Mouse (Mus musculus) hindbrain, embryonic 11.5 days (tissue): ENCODE data around the gene BC024978. TPM values are rescaled to one million over a fixed set of nuclear protein-coding genes. Genes with fewer than 3 reads are reported as not detected.
A peak's percentile ranks its signal among the peaks of the same experiment; 100 is the strongest.

Experiments
- ATAC-seq: fragments of 200-750 bp; cut with Nextera tagmentation; 2 replicates; pipeline ENCODE4 v1.8.0; 2017; ENCODE audit warnings: mild to moderate bottlenecking, moderate TSS enrichment, moderate library complexity; ENCODE audit not compliant: low FRiP score
- DNase-seq: peaks from one replicate; pipeline ENCODE4 v3.0.0-alpha.2; 2015; ENCODE audit warnings: low spot score
- H3K27ac ChIP-seq: fragments of 300-500 bp; sonication (generic); 2 replicates; pipeline ENCODE4 v1.5.1; 2014; ENCODE audit warnings: mild to moderate bottlenecking, low read depth, low read length
- H3K27me3 ChIP-seq: fragments of 300-500 bp; sonication (generic); 2 replicates; pipeline ENCODE4 v1.6.1; 2014; ENCODE audit warnings: mild to moderate bottlenecking, low read length, moderate library complexity, mixed read lengths; ENCODE audit not compliant: control insufficient read depth, insufficient read depth
- H3K36me3 ChIP-seq: fragments of 300-500 bp; sonication (generic); 2 replicates; pipeline ENCODE4 v1.6.1; 2014; ENCODE audit warnings: mild to moderate bottlenecking, low read length, moderate library complexity, mixed read lengths; ENCODE audit not compliant: control insufficient read depth, insufficient read depth
- H3K4me1 ChIP-seq: fragments of 300-500 bp; sonication (generic); replicated peaks from 2 replicates; pipeline ENCODE4 v1.6.1; 2014; ENCODE audit warnings: low read length, mixed read lengths; ENCODE audit not compliant: control insufficient read depth, insufficient read depth
- H3K4me2 ChIP-seq: fragments of 300-500 bp; sonication (generic); replicated peaks from 2 replicates; pipeline ENCODE4 v1.6.1; 2014; ENCODE audit warnings: mild to moderate bottlenecking, low read depth, low read length
- H3K4me3 ChIP-seq: fragments of 300-500 bp; sonication (generic); 2 replicates; pipeline ENCODE4 v1.5.1; 2014; ENCODE audit warnings: low read depth, low read length
- H3K9ac ChIP-seq: fragments of 300-500 bp; sonication (generic); 2 replicates; pipeline ENCODE4 v1.6.1; 2014; ENCODE audit warnings: low read depth, low read length
- H3K9me3 ChIP-seq: fragments of 300-500 bp; sonication (generic); 2 replicates; pipeline ENCODE4 v1.6.1; 2016; ENCODE audit warnings: low read length; ENCODE audit not compliant: control insufficient read depth
- WGBS: fragments of 180-500 bp; shearing (Covaris S2); extraction: QIAGEN DNeasy Blood & Tissue Kit; methylation state at CpG from one replicate; pipeline ENCODE4 v1.1.7; 2014; 5-methylcytosine and 5-hydroxymethylcytosine counted together
- polyA plus RNA-seq: library from polyadenylated mRNA; unstranded; fragments of >200 nt; fragmentation: Nextera tagmentation; extraction: Ambion mirVana; gene quantifications from 2 replicates; pipeline ENCODE4 v1.2.1, GENCODE M21; 2014

BC024978 gene
- polyA plus RNA-seq, 1 experiment from 2014 or later: 4.1 TPM

DNA sequence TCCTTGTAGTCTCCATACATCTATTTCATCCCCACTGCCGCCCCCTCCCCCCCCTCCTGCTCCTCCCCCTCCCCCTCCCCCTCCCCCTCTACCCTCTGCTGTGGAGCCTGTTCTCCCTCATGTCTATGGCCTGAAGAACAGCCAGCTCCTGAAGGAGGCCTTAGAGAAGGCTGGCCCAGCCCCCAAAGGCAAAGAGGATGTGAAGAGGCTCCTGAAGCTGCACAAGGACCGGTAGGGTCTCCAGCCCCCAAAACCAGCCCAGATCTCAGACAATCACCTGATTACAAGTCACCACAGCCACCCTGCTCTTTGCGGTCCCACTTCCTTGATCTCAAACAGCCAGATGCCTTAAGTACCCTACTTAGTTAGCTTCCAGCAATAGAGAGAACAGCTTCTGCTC, 1.6 kb downstream of the BC024978 start:
- Histone ChIP-seq H3K27ac (no peak overlapping the region), H3K4me2 (no peak overlapping the region), H3K27me3 (no peaks in the 10 kb centered on the region), H3K4me3 (no peak overlapping the region), H3K9me3 (no peaks in the 10 kb centered on the region), H3K9ac (no peak overlapping the region), H3K4me1 (no peaks in the 10 kb centered on the region; the same call in 1 of the 2 replicates), H3K36me3 (peaks cover 9% of the 10 kb centered on the region; the same call in 1 of the 2 replicates)
- ATAC-seq: no peak
- 100% methylated on average over 3 of the region's 3 CpGs for WGBS
- no peak for DNase-seq

DNA sequence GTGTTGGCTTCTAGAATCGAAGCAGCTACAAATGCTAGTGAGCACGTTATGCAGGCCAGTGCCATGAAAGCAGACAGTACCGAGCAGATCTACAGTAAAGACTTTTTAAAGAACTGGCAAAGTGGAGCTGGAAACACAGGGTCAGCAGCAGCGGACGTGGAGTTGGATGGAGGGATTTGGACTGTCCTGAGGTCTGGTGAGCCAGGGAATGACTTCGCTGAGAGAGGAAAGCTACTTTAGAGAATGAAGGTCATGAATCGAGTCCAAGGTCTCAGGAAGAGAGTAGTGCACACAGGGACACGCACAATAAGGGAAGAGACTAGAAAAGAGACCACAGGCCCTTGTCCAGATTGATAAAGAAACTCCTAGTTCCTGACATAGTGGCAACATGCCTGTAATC, 2.1 kb downstream of the BC024978 start:
- Histone ChIP-seq H3K27me3 (no peaks in the 10 kb centered on the region), H3K27ac (no peak overlapping the region), H3K9me3 (no peaks in the 10 kb centered on the region), H3K9ac (no peak overlapping the region), H3K4me3 (no peak overlapping the region), H3K36me3 (peaks cover 5% of the 10 kb centered on the region; the same call in 1 of the 2 replicates), H3K4me2 (no peak overlapping the region), H3K4me1 (no peaks in the 10 kb centered on the region; the same call in 1 of the 2 replicates)
- DNase-seq (no peak), ATAC-seq (no peak)
- 92% methylated on average over 8 of the region's 8 CpGs for WGBS

DNA sequence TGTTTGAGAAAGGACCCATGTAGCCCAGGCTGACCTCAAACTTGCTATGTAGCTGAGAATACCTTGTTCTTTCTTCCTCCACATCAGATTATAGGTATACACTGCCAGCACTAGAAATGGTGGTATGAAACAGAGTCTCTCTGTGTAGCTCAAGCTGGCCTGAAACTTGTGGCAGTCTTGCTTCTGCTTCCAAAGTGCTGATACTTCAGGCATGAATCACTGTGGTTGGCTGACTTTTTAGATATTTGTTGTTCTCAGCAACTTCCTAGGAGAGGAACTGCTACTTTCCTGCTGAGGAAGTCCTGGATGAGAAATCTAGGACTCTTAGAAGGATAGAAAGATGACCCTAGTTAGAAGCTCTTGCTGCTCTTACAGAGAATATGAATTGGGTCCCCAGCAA, 2.8 kb downstream of the BC024978 start:
- ATAC-seq (no peak), DNase-seq (no peak)
- Histone ChIP-seq H3K27me3 (no peaks in the 10 kb centered on the region), H3K4me2 (no peak overlapping the region), H3K36me3 (peaks cover 5% of the 10 kb centered on the region; the same call in 1 of the 2 replicates), H3K9me3 (no peaks in the 10 kb centered on the region), H3K4me1 (no peaks in the 10 kb centered on the region; the same call in 1 of the 2 replicates), H3K27ac (no peak overlapping the region), H3K4me3 (no peak overlapping the region), H3K9ac (no peak overlapping the region)

DNA sequence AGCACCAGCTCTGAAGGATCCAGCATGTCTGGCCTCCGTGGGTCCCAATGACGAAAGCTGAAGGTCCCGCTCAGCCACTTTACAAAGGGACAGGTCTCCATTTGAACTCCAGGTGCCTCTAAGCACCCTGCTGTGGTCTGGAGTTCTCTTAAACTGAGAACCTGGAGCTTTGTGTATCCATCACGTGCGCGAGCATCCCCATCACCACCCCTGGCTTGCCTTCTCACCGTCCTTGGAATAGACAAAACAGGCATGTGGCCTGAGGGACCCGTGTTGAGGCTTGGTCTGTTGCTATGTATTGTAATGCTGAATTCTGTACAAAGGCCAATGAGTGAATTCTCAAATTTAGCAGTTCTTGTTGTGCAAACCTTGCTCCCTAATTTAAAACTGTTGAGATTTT, 3.2 kb downstream of the BC024978 start:
- Histone ChIP-seq H3K4me1 (no peaks in the 10 kb centered on the region), H3K4me2 (no peak overlapping the region), H3K4me3 (no peak overlapping the region), H3K36me3 (peaks cover 2% of the 10 kb centered on the region; the same call in 1 of the 2 replicates), H3K9ac (no peak overlapping the region), H3K27ac (no peak overlapping the region), H3K27me3 (no peaks in the 10 kb centered on the region), H3K9me3 (no peaks in the 10 kb centered on the region)
- 92% methylated on average over 8 of the region's 8 CpGs for WGBS
- DNase-seq: no peak
- no peak for ATAC-seq

DNA sequence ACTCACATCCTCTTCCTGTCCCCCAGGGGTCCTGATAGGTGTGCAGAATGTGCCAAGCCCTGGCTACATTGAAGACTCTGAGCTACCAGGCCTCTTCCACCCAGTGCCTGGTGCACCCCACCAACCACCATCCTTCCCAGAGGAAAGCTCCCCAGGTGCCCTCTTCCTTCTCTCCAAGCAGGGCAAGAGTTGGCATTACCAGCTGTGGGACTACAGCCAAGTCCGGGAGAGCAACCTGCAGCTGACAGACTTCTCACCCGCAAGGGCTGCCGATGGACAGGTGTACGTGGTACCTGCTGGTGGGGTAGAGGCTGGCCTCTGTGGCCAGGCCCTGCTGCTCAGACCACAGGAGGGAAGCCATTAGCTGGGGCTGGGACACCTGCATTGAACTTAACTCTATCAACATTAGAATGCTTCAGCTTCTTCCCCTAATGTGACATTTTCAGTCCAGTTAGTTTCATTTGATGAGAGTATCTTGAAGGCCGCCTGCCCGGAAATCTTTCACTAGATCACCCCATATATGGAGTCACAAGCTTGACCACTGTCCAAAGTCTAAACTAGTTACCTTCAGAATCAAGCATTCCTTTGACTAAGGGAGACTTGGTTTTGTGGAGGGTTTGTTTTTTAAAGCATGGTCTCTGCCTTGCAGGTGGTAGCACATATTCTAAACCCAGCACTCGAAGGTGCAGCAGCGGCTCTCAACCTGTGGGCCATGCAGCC, 8.3 kb downstream of the BC024978 start:
- no peaks in the 10 kb centered on the region for H3K9me3 ChIP-seq
- no peaks in the 10 kb centered on the region for H3K4me1 ChIP-seq
- 94% methylated on average over 8 of the region's 8 CpGs for WGBS
- H3K36me3 ChIP-seq: no peaks in the 10 kb centered on the region; the same call in 1 of the 2 replicates
- no peaks in the 10 kb centered on the region for H3K27me3 ChIP-seq
- H3K27ac ChIP-seq: no peak overlapping the region
- ATAC-seq (no peak), DNase-seq (no peak)
- H3K4me2 ChIP-seq: no peak overlapping the region
- H3K9ac ChIP-seq: no peak overlapping the region
- H3K4me3 ChIP-seq: no peak overlapping the region

DNA sequence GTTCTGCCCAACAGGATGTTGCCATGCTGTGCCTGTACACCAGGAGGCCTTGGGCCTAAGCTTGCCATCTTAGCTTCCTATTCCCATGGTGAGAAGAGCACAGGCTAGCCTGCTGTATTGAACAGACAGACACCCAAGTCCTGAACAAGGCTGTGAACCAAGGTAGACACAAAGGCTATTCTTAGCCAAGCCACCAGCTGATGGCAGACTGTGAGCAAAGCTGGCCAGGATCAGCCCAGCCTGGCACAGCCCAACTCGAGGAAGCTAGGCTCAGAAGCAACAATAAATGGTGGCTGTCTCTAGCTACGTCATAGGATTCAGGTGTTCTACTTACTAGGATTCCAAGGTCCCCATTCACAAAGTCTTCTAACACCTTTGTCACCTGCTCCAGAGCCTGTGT, 17.0 kb downstream of the BC024978 start:
- Histone ChIP-seq H3K27ac (no peak overlapping the region), H3K9me3 (no peaks in the 10 kb centered on the region), H3K4me2 (no peak overlapping the region), H3K9ac (no peak overlapping the region), H3K4me1 (no peaks in the 10 kb centered on the region), H3K4me3 (no peak overlapping the region), H3K36me3 (peaks cover 6% of the 10 kb centered on the region), H3K27me3 (no peaks in the 10 kb centered on the region)
- DNase-seq: no peak
- no peak for ATAC-seq
- 90% methylated on average over 2 of the region's 2 CpGs for WGBS

DNA sequence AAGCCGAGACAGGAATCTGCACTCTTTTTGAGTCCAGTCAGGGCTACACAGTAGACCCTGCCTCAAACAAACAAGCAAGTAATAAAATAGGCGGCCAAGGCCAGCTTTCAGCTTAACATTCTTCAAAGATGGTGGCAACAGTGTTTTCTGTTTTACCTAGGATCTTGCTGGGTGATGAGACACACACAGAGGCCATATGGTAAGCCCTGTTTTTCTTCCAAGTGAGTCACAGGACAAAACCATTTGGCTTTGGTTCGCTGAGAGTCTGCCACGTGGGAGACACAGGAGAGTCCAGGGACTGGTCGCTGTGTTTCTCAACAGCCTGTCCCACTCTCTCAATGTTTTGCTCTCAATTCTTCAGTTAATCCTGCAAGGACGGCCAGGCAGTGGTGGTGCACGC, 23.0 kb downstream of the BC024978 start:
- Histone ChIP-seq H3K27ac (no peak overlapping the region), H3K9me3 (no peaks in the 10 kb centered on the region), H3K27me3 (no peaks in the 10 kb centered on the region), H3K9ac (no peak overlapping the region), H3K4me1 (no peaks in the 10 kb centered on the region), H3K4me2 (no peak overlapping the region), H3K4me3 (no peak overlapping the region), H3K36me3 (no peaks in the 10 kb centered on the region; the same call in 1 of the 2 replicates)
- WGBS: 88% methylated on average over 7 of the region's 7 CpGs
- ATAC-seq (no peak), DNase-seq (no peak)

DNA sequence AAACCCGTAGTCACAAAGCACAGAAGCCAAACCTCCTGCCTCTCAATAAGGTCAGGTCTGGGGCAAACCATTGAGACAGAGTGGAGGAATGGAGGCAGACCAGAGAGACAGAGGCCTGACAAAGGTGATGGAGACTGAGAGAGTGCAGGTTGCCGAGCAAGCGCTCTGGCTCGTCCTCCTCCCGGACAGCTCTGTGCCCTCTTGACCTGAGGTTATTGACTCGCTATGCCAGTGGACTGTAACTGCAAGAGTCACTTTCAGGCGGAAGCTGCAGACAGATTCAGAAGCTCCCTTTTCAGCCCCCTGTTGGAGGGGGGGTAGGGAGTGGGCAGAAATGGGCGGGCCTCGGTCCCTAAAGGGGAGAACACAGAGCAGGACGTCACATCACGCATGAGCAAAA, 24.4 kb downstream of the BC024978 start:
- Histone ChIP-seq H3K4me2 (no peak overlapping the region), H3K9me3 (no peaks in the 10 kb centered on the region), H3K9ac (no peak overlapping the region), H3K4me3 (no peak overlapping the region), H3K27me3 (no peaks in the 10 kb centered on the region), H3K27ac (no peak overlapping the region), H3K4me1 (0 out of 2 replicates have a peak, but pooled peaks cover 3% of the 10 kb centered on the region), H3K36me3 (no peaks in the 10 kb centered on the region)
- 63% methylated on average over 11 of the region's 11 CpGs for WGBS
- ATAC-seq: no peak
- DNase-seq: no peak

DNA sequence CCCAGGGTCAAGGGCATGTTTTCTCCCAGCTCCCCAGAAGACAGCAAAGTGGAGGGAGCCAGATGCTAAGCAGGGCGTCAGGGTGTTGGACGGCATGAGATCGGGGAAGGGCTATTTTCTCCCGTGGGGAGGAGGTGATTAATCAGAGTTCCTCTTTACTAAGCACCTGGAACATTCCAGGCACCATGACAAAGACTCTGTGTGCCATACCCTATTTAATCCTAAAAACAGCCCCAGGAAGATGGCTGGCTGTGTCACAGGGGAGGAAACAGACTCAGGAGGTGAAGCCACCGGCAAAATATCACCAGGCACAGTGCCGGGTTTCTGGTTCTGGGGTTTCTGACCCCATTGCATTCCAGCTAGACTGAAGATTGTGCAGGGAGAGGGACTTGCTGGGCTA, 26.4 kb downstream of the BC024978 start:
- no peak for ATAC-seq
- no peak overlapping the region for H3K4me2 ChIP-seq
- no peaks in the 10 kb centered on the region for H3K36me3 ChIP-seq
- H3K4me1 ChIP-seq: peaks cover 7% of the 10 kb centered on the region; the same call in 1 of the 2 replicates
- no peaks in the 10 kb centered on the region for H3K9me3 ChIP-seq
- 0 out of 2 replicates have a peak overlapping the region, but pooled peaks have one; percentile 11 for H3K9ac ChIP-seq
- H3K27ac ChIP-seq: no peak overlapping the region
- WGBS: 87% methylated on average over 6 of the region's 6 CpGs
- DNase-seq: no peak
- no peaks in the 10 kb centered on the region for H3K27me3 ChIP-seq
- no peak overlapping the region for H3K4me3 ChIP-seq
